Mouse (Mus musculus): ENCODE results near the gene Srpx. TPM values are rescaled to one million over a fixed set of nuclear protein-coding genes. Genes with fewer than 3 reads are reported as not detected.

The Srpx gene
- polyA plus RNA-seq (2017; shearing (Covaris generic)), result not detected

DNA sequence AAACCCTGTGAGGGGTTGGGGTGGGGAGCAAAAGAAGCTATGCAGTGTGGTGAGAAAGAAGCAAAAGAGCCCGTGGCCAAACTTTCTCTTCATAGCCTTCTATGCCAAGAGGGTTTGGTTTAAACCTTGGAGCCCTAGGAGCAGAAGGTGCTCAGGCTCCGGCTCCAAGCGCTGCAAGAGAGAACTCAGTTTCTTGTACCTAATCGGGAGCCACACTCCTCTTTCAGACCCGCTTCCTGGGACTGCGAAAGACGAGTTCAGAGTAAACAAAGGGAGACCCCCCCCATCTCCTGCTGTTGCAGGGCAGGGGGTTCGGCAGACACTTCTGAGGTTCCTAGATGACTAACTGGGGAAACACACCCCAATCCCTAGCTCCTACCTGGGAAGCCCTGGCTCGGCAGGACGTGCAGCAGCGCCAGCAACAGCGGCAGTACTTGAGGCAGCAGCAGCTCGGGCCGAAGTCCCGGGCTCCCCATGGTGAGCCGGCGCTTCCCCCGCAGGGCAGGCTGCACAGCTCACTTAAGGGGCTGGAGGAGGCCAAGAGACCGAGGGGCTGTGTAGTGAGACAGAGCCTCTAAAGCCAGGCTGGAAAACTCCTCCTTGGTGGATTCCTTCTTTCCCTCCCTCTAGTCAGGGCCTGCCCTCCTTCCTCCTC is at the start of gene Srpx:
TSS of gene Srpx (minus strand) at position 645 of the 655 bp plus-strand sequence.

Other genes with a start within 250 kb of the Srpx start
- not detected for gene Sytl5, start 232.1 kb downstream of the Srpx start, polyA plus RNA-seq (2017; shearing (Covaris generic))
- 5.2 TPM for gene Rpgr, start 99.2 kb upstream of the Srpx start, polyA plus RNA-seq (2017; shearing (Covaris generic))
- gene Otc, start 134.6 kb upstream of the Srpx start, polyA plus RNA-seq (2017; shearing (Covaris generic)), result not detected